Mouse (Mus musculus): Measurements from ENCODE around the gene Anapc7. TPM values are rescaled to one million over a fixed set of nuclear protein-coding genes. Genes with fewer than 3 reads are reported as not detected.
A peak's percentile ranks its signal among the peaks of the same experiment; 100 is the strongest.

The Anapc7 gene
- polyA plus RNA-seq, 2 experiments = 27.6 to 49.8 TPM

GRCm38 (mm10) chr5:122400628-122401302 is 20.7 kb upstream of the Anapc7 start:
- WGBS = 80% methylated on average over 18 of the region's 18 CpGs

DNA sequence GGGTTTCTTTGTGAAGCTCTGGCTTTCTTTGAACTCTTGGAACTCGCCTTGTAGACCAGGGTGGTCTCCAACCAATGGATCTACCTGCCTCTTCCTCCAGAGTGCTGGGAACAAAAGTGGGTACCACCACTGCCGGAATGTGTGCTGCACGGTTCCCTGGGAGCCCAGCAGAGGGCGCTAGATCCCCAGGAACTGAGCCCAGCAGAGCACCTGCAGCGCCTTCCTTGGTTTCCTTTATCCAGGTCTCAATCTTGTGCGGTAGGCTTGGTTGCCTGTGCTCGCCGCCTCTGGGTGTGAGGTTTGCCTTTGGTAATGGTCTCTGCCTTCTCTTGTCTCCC is 20.2 kb upstream of the Anapc7 start:
- Histone ChIP-seq H3K4me1 (ENCODE audit: control insufficient read depth, insufficient read depth, low read length) (no peaks in the 10 kb centered on the region), H3K9me3 (ENCODE audit: control insufficient read depth, low read length) (no peaks in the 10 kb centered on the region), H3K9ac (ENCODE audit: low read depth, low read length, severe bottlenecking) (no peak overlapping the region), H3K27me3 (ENCODE audit: control insufficient read depth, insufficient read depth, low read length) (no peaks in the 10 kb centered on the region), H3K36me3 (ENCODE audit: control insufficient read depth, insufficient read depth, low read length) (peaks cover 89% of the 10 kb centered on the region), H3K27ac (replicated peaks; ENCODE audit: low read depth, low read length) (no peak overlapping the region), H3K4me3 (replicated peaks; ENCODE audit: low read length) (no peak overlapping the region), H3K4me2 (replicated peaks; ENCODE audit: low read depth, low read length, severe bottlenecking) (no peak overlapping the region)
- ATAC-seq (ENCODE audit: low FRiP score, low read depth) = no peak
- 20% methylated on average over 8 of the region's 8 CpGs for whole genome bisulfite sequencing
- peak; percentile 48 for DNase-seq (ENCODE audit: low spot score)
- no peak for TF ChIP-seq POLR2A (IDR thresholded peaks at IDR 0.05; ENCODE audit: borderline replicate concordance, extremely low read depth, insufficient read depth, insufficient read length)

More at GRCm38 (mm10) chr5:122400628-122401302, 20.7 kb upstream of the Anapc7 start:
- Histone ChIP-seq H3K36me3 (ENCODE audit: control insufficient read depth, insufficient read depth, low read length) (peaks cover 85% of the 10 kb centered on the region), H3K4me3 (replicated peaks; ENCODE audit: low read length) (no peak overlapping the region), H3K27ac (replicated peaks; ENCODE audit: low read depth, low read length) (no peak overlapping the region), H3K9ac (ENCODE audit: low read depth, low read length, severe bottlenecking) (no peak overlapping the region), H3K4me2 (replicated peaks; ENCODE audit: low read depth, low read length, severe bottlenecking) (no peak overlapping the region), H3K27me3 (ENCODE audit: control insufficient read depth, insufficient read depth, low read length) (no peaks in the 10 kb centered on the region), H3K4me1 (ENCODE audit: control insufficient read depth, insufficient read depth, low read length) (no peaks in the 10 kb centered on the region), H3K9me3 (ENCODE audit: control insufficient read depth, low read length) (no peaks in the 10 kb centered on the region)
- ATAC-seq (ENCODE audit: low FRiP score, low read depth) = no peak
- TF ChIP-seq POLR2A (IDR thresholded peaks at IDR 0.05; ENCODE audit: borderline replicate concordance, extremely low read depth, insufficient read depth, insufficient read length) = no peak
- DNase-seq (ENCODE audit: low spot score) = no peak

DNA sequence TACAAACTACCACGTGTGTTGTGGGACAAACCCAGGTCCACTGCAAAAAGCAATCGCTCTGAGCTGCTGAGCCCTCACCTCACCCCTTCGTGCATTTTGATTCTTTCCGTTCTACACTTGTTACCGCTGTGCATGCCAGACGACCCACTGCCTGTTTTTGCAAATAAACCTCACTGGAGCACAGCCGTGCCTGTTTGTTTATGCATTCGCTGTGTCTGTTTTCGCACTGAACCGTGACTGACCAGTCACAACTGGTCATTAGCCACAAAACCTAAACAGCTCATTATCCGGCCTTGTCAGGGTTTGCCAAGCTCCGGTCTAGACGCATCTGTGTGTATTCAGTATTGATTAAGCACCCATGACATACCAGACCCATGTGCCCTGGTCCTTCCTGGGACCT is 19.3 kb upstream of the Anapc7 start:
- Histone ChIP-seq H3K27me3 (ENCODE audit: control insufficient read depth, insufficient read depth, low read length) (no peaks in the 10 kb centered on the region), H3K4me1 (ENCODE audit: control insufficient read depth, insufficient read depth, low read length) (no peaks in the 10 kb centered on the region), H3K4me3 (replicated peaks; ENCODE audit: low read length) (no peak overlapping the region), H3K9me3 (ENCODE audit: control insufficient read depth, low read length) (peaks cover 5% of the 10 kb centered on the region; the same call in 1 of the 2 replicates), H3K27ac (replicated peaks; ENCODE audit: low read depth, low read length) (no peak overlapping the region), H3K36me3 (ENCODE audit: control insufficient read depth, insufficient read depth, low read length) (peaks cover 89% of the 10 kb centered on the region), H3K4me2 (replicated peaks; ENCODE audit: low read depth, low read length, severe bottlenecking) (no peak overlapping the region), H3K9ac (ENCODE audit: low read depth, low read length, severe bottlenecking) (no peak overlapping the region)
- DNase-seq (ENCODE audit: low spot score) (no peak), ATAC-seq (ENCODE audit: low FRiP score, low read depth) (no peak)
- no peak for TF ChIP-seq POLR2A (IDR thresholded peaks at IDR 0.05; ENCODE audit: borderline replicate concordance, extremely low read depth, insufficient read depth, insufficient read length)
- WGBS = 77% methylated on average over 13 of the region's 13 CpGs

- no peak overlapping the region for H3K4me3 ChIP-seq (replicated peaks; ENCODE audit: low read length)
- H3K4me2 ChIP-seq (replicated peaks; ENCODE audit: low read depth, low read length, severe bottlenecking) = no peak overlapping the region
- H3K9me3 ChIP-seq (ENCODE audit: control insufficient read depth, low read length) = peaks cover 5% of the 10 kb centered on the region; the same call in 1 of the 2 replicates
- no peaks in the 10 kb centered on the region for H3K4me1 ChIP-seq (ENCODE audit: control insufficient read depth, insufficient read depth, low read length)
- no peak overlapping the region for H3K27ac ChIP-seq (replicated peaks; ENCODE audit: low read depth, low read length)
- no peak for TF ChIP-seq POLR2A (IDR thresholded peaks at IDR 0.05; ENCODE audit: borderline replicate concordance, extremely low read depth, insufficient read depth, insufficient read length)
- peaks cover 87% of the 10 kb centered on the region for H3K36me3 ChIP-seq (ENCODE audit: control insufficient read depth, insufficient read depth, low read length)
- H3K27me3 ChIP-seq (ENCODE audit: control insufficient read depth, insufficient read depth, low read length) = no peaks in the 10 kb centered on the region
- no peak overlapping the region for H3K9ac ChIP-seq (ENCODE audit: low read depth, low read length, severe bottlenecking)
- ATAC-seq (ENCODE audit: low FRiP score, low read depth) = no peak
- no peak for DNase-seq (ENCODE audit: low spot score)
- WGBS = 86% methylated on average over 5 of the region's 5 CpGs
Observed at GRCm38 (mm10) chr5:122402772-122403171, 18.7 kb upstream of the Anapc7 start.

- Histone ChIP-seq H3K4me1 (ENCODE audit: control insufficient read depth, insufficient read depth, low read length) (no peaks in the 10 kb centered on the region), H3K9ac (ENCODE audit: low read depth, low read length, severe bottlenecking) (no peak overlapping the region), H3K36me3 (ENCODE audit: control insufficient read depth, insufficient read depth, low read length) (peaks cover 81% of the 10 kb centered on the region), H3K9me3 (ENCODE audit: control insufficient read depth, low read length) (peaks cover 5% of the 10 kb centered on the region; the same call in 1 of the 2 replicates), H3K27me3 (ENCODE audit: control insufficient read depth, insufficient read depth, low read length) (no peaks in the 10 kb centered on the region), H3K4me3 (replicated peaks; ENCODE audit: low read length) (no peak overlapping the region), H3K4me2 (replicated peaks; ENCODE audit: low read depth, low read length, severe bottlenecking) (no peak overlapping the region), H3K27ac (replicated peaks; ENCODE audit: low read depth, low read length) (no peak overlapping the region)
- ATAC-seq (ENCODE audit: low FRiP score, low read depth) (no peak), DNase-seq (ENCODE audit: low spot score) (no peak)
- 93% methylated on average over 12 of the region's 12 CpGs for WGBS
- no peak for TF ChIP-seq POLR2A (IDR thresholded peaks at IDR 0.05; ENCODE audit: borderline replicate concordance, extremely low read depth, insufficient read depth, insufficient read length)
Observed at GRCm38 (mm10) chr5:122403362-122403761, 18.1 kb upstream of the Anapc7 start.
